Comparison of ENCODE assay signal across 10 mouse cellular contexts in the genomic region with DNA sequence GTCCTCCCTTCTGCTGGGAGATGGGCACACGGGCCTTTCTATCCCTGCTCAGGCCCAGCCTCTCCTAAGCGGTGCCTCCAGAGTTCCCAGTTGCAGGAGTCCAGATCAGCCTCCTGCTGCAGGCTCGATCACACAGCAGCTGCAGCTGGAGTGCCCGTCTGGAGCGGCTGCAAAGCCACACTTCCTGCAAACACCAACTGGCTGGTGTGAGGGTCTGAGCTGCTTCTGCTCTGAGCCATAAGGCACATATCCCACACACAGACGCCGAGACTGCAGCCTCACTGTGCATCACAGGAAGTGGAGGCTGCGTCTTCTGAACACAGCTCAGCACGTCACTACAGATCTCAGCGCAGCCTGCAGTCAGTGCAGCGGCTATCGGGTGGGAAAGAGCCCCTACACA. TPM values are rescaled to one million over a fixed set of nuclear protein-coding genes. Genes with fewer than 3 reads are reported as not detected.
A peak's percentile ranks its signal among the peaks of the same experiment; 100 is the strongest.
DNase-seq lines count a peak whose midpoint lies in the region; ATAC-seq lines count a peak whose summit lies in the region.
"Had no signal": no experiment of that assay in that cellular context is flagged by ENCODE, and none has a peak within 500 bp of the region (broad histone marks: within the 10 kb centered on the region; RNA-seq: fewer than 3 reads in every experiment).

No protein-coding gene starts in this region.

- no peak for ATAC-seq in forebrain, embryonic 14.5 days
- ATAC-seq in forebrain, embryonic 16.5 days = no peak
- peak; percentile 4; the same call in 1 of the 2 replicates for ATAC-seq in forebrain, embryonic 15.5 days (replicated peaks)
- 0 out of 2 replicates have a peak, but pooled peaks have one; percentile 41 for ATAC-seq in monocyte, adult 5-6 weeks (replicated peaks; ENCODE audit: insufficient number of reproducible peaks, low FRiP score, low TSS enrichment, poor library complexity, severe bottlenecking)

- H3K27me3 ChIP-seq in forebrain, embryonic 14.5 days (replicated peaks; ENCODE audit: control insufficient read depth, insufficient read depth, low read length) = no peaks in the 10 kb centered on the region; the same call in 1 of the 2 replicates
- H3K27me3 ChIP-seq in forebrain, embryonic 16.5 days (replicated peaks; ENCODE audit: control insufficient read depth, insufficient read depth, low read length) = peaks cover 3% of the 10 kb centered on the region; the same call in 1 of the 2 replicates
- H3K27me3 ChIP-seq in forebrain, embryonic 15.5 days = no peaks in the 10 kb centered on the region; the same call in 1 of the 2 replicates

- no peaks in the 10 kb centered on the region for H3K9me3 ChIP-seq in forebrain, embryonic 14.5 days (replicated peaks; ENCODE audit: control insufficient read depth, low read length)
- no peaks in the 10 kb centered on the region for H3K9me3 ChIP-seq in forebrain, embryonic 16.5 days (ENCODE audit: control insufficient read depth, low read length)
- no peaks in the 10 kb centered on the region for H3K9me3 ChIP-seq in forebrain, embryonic 15.5 days

- no peak overlapping the region for H3K4me3 ChIP-seq in forebrain, embryonic 14.5 days (ENCODE audit: low read depth, low read length)
- H3K4me3 ChIP-seq in forebrain, embryonic 16.5 days (replicated peaks; ENCODE audit: low read length) = no peak overlapping the region
- H3K4me3 ChIP-seq in forebrain, embryonic 15.5 days = no peak overlapping the region

- peak overlapping the region; percentile 5; the same call in 1 of the 2 replicates for H3K9ac ChIP-seq in forebrain, embryonic 14.5 days (ENCODE audit: low read length)
- no peak overlapping the region for H3K9ac ChIP-seq in forebrain, embryonic 16.5 days (replicated peaks; ENCODE audit: low read depth, low read length)
- no peak overlapping the region for H3K9ac ChIP-seq in forebrain, embryonic 15.5 days (replicated peaks)

- DNase-seq in forebrain, embryonic 14.5 days (ENCODE audit: low spot score) = peak; percentile 32
- DNase-seq in B cell, adult 2 months = peak; percentile 38 to 41
- peak; percentile 37 to 45 for DNase-seq in layer of hippocampus, postnatal 14 days (ENCODE audit: low spot score in 2 of 2)
- DNase-seq in embryo, embryonic 10.5 days (ENCODE audit: low spot score) = no peak
- no peak for DNase-seq in cerebellum, postnatal 25 days

- peak overlapping the region; percentile 68; the same call in 1 of the 2 replicates for H3K27ac ChIP-seq in forebrain, embryonic 14.5 days (ENCODE audit: low read depth, low read length)
- H3K27ac ChIP-seq in forebrain, embryonic 16.5 days (ENCODE audit: low read length) = no peak overlapping the region
- peak overlapping the region; percentile 65 for H3K27ac ChIP-seq in forebrain, embryonic 15.5 days (replicated peaks)

- H3K36me3 ChIP-seq in forebrain, embryonic 14.5 days (ENCODE audit: control insufficient read depth, insufficient read depth, low read length) = no peaks in the 10 kb centered on the region
- H3K36me3 ChIP-seq in forebrain, embryonic 16.5 days (ENCODE audit: control insufficient read depth, insufficient read depth) = no peaks in the 10 kb centered on the region
- no peaks in the 10 kb centered on the region for H3K36me3 ChIP-seq in forebrain, embryonic 15.5 days

- peaks cover 41% of the 10 kb centered on the region for H3K4me1 ChIP-seq in forebrain, embryonic 14.5 days (ENCODE audit: control insufficient read depth, insufficient read depth, low read length)
- peaks cover 57% of the 10 kb centered on the region for H3K4me1 ChIP-seq in forebrain, embryonic 16.5 days (replicated peaks; ENCODE audit: control insufficient read depth, insufficient read depth, low read length)
- H3K4me1 ChIP-seq in forebrain, embryonic 15.5 days = peaks cover 82% of the 10 kb centered on the region

- H3K4me2 ChIP-seq in forebrain, embryonic 14.5 days (ENCODE audit: low read length) = no peak overlapping the region
- H3K4me2 ChIP-seq in forebrain, embryonic 16.5 days (ENCODE audit: low read length) = no peak overlapping the region
- H3K4me2 ChIP-seq in forebrain, embryonic 15.5 days (replicated peaks) = 0 out of 2 replicates have a peak overlapping the region, but pooled peaks have one; percentile 1

- 59% methylated on average over 12 of the region's 12 CpGs for WGBS in forebrain, embryonic 14.5 days
- 47% methylated on average over 12 of the region's 12 CpGs for WGBS in forebrain, embryonic 16.5 days
- WGBS in forebrain, embryonic 15.5 days = 51% methylated on average over 12 of the region's 12 CpGs

RNA-seq across cellular contexts. Expression of a gene that starts 32.1 kb away (rescaled TPM):
- polyA plus RNA-seq in forebrain, embryonic 14.5 days (2014; fragmentation: Nextera tagmentation; extraction: Ambion mirVana) = 10.4 and 11.5 TPM in 2 replicates
- 11.6 and 13.8 TPM in 2 replicates for polyA plus RNA-seq in forebrain, embryonic 16.5 days (2015; fragmentation: Nextera tagmentation; extraction: Ambion mirVana)
- 13.2 and 14.0 TPM in 2 replicates for polyA plus RNA-seq in forebrain, embryonic 15.5 days (2015; fragmentation: Nextera tagmentation; extraction: Ambion mirVana)
- 10 to 100 TPM; 25.1 to 28.7 TPM for total RNA-seq in layer of hippocampus, postnatal 14 days (2021)
- total RNA-seq in monocyte, adult 5-6 weeks (2017) = 21.2 to 48.6 TPM (median 32.6 TPM) in 3 replicates

RNA-seq across cellular contexts. Expression of a gene that starts 44.3 kb away (rescaled TPM):
- not detected in 2 replicates for polyA plus RNA-seq in forebrain, embryonic 14.5 days (2014; fragmentation: Nextera tagmentation; extraction: Ambion mirVana)
- not detected in 2 replicates for polyA plus RNA-seq in forebrain, embryonic 16.5 days (2015; fragmentation: Nextera tagmentation; extraction: Ambion mirVana)
- polyA plus RNA-seq in forebrain, embryonic 15.5 days (2015; fragmentation: Nextera tagmentation; extraction: Ambion mirVana) = not detected in 2 replicates
- total RNA-seq in layer of hippocampus, postnatal 14 days (2021) = not detected
- not detected in 3 replicates for total RNA-seq in monocyte, adult 5-6 weeks (2017)
- polyA plus RNA-seq: C2C12; gonadal fat pad, adult 2 months had no signal

RNA-seq across cellular contexts. Expression of a gene that starts 55.4 kb away (rescaled TPM):
- polyA plus RNA-seq in forebrain, embryonic 14.5 days (2014; fragmentation: Nextera tagmentation; extraction: Ambion mirVana) = 111 and 150 TPM in 2 replicates
- 72.0 and 92.6 TPM in 2 replicates for polyA plus RNA-seq in forebrain, embryonic 16.5 days (2015; fragmentation: Nextera tagmentation; extraction: Ambion mirVana)
- polyA plus RNA-seq in forebrain, embryonic 15.5 days (2015; fragmentation: Nextera tagmentation; extraction: Ambion mirVana) = 80.4 and 87.9 TPM in 2 replicates
- 10 to 100 TPM; 75.0 to 78.4 TPM for total RNA-seq in layer of hippocampus, postnatal 14 days (2021)
- 19.5 to 35.7 TPM (median 20.3 TPM) in 3 replicates for total RNA-seq in monocyte, adult 5-6 weeks (2017)

RNA-seq across cellular contexts. Expression of a gene that starts 55.6 kb away (rescaled TPM):
- polyA plus RNA-seq in forebrain, embryonic 14.5 days (2014; fragmentation: Nextera tagmentation; extraction: Ambion mirVana) = 3.5 and 4.3 TPM in 2 replicates
- 3.8 and 4.6 TPM in 2 replicates for polyA plus RNA-seq in forebrain, embryonic 16.5 days (2015; fragmentation: Nextera tagmentation; extraction: Ambion mirVana)
- 4.4 and 4.5 TPM in 2 replicates for polyA plus RNA-seq in forebrain, embryonic 15.5 days (2015; fragmentation: Nextera tagmentation; extraction: Ambion mirVana)
- 10 to 100 TPM; 10.9 to 11.0 TPM for total RNA-seq in layer of hippocampus, postnatal 14 days (2021)
- total RNA-seq in monocyte, adult 5-6 weeks (2017) = 9.9 to 15.0 TPM (median 12.4 TPM) in 3 replicates

Comparison
In these comparisons a context has a peak if more than half of its experiments do, and no peak if none do; other contexts are left out.
1. ATAC-seq: peak in forebrain, embryonic 15.5 days (single experiment) and monocyte, adult 5-6 weeks (single experiment); none in forebrain, embryonic 14.5 days (single experiment) and forebrain, embryonic 16.5 days (single experiment).
2. DNase-seq: peak in forebrain, embryonic 14.5 days (single experiment), B cell, adult 2 months (2 of 2) and layer of hippocampus, postnatal 14 days (2 of 2); none in embryo, embryonic 10.5 days (single experiment) and cerebellum, postnatal 25 days (0 of 2).